Mouse (Mus musculus) embryonic facial prominence, embryonic 14.5 days (tissue): Measurements from ENCODE around the gene Abhd2. TPM values are rescaled to one million over a fixed set of nuclear protein-coding genes. Genes with fewer than 3 reads are reported as not detected.

Source experiments
- ATAC-seq: fragments of 200-750 bp; cut with Nextera tagmentation; 2 replicates; pipeline ENCODE4 v1.8.0; 2017; ENCODE audit warnings: low read depth, moderate number of reproducible peaks, moderate TSS enrichment
- DNase-seq: peaks from one replicate; pipeline ENCODE4 v3.0.0-alpha.2; 2015; ENCODE audit warnings: low spot score
- H3K27ac ChIP-seq: fragments of 300-500 bp; sonication (generic); replicated peaks from 2 replicates; pipeline ENCODE4 v1.5.1; 2014; ENCODE audit warnings: low read depth, mild to moderate bottlenecking, low read length, moderate library complexity
- H3K27me3 ChIP-seq: fragments of 300-500 bp; sonication (generic); replicated peaks from 2 replicates; pipeline ENCODE4 v1.6.1; 2014; ENCODE audit warnings: low read length; ENCODE audit not compliant: control insufficient read depth, insufficient read depth
- H3K36me3 ChIP-seq: fragments of 300-500 bp; sonication (generic); 2 replicates; pipeline ENCODE4 v1.6.1; 2014; ENCODE audit warnings: low read length, mixed read lengths; ENCODE audit not compliant: control insufficient read depth, insufficient read depth
- H3K4me1 ChIP-seq: fragments of 300-500 bp; sonication (generic); 2 replicates; pipeline ENCODE4 v1.6.1; 2014; ENCODE audit warnings: antibody characterized with exemption, low read length; ENCODE audit not compliant: control insufficient read depth, insufficient read depth
- H3K4me2 ChIP-seq: fragments of 300-500 bp; sonication (generic); 2 replicates; pipeline ENCODE4 v1.6.1; 2014; ENCODE audit warnings: low read depth, mild to moderate bottlenecking, low read length, moderate library complexity, mixed read lengths
- H3K4me3 ChIP-seq: fragments of 300-500 bp; sonication (generic); 2 replicates; pipeline ENCODE4 v1.5.1; 2014; ENCODE audit warnings: low read depth, mild to moderate bottlenecking, low read length
- H3K9ac ChIP-seq: fragments of 300-500 bp; sonication (generic); 2 replicates; pipeline ENCODE4 v1.6.1; 2014; ENCODE audit warnings: low read depth, mild to moderate bottlenecking, low read length, moderate library complexity, mixed read lengths
- H3K9me3 ChIP-seq: fragments of 300-500 bp; sonication (generic); 2 replicates; pipeline ENCODE4 v1.6.1; 2016; ENCODE audit warnings: low read length; ENCODE audit not compliant: control insufficient read depth
- WGBS: fragments of 180-500 bp; shearing (Covaris S2); extraction: QIAGEN DNeasy Blood & Tissue Kit; methylation state at CpG from one replicate; pipeline ENCODE4 v1.1.7; 2014; 5-methylcytosine and 5-hydroxymethylcytosine counted together
- polyA plus RNA-seq: library from polyadenylated mRNA; unstranded; fragments of >200 nt; fragmentation: Nextera tagmentation; extraction: Ambion mirVana; gene quantifications from 2 replicates; pipeline ENCODE4 v1.2.1, GENCODE M21; 2014

Gene Abhd2
- polyA plus RNA-seq, 1 experiment from 2014 or later = 14.5 TPM

- Histone ChIP-seq H3K9ac (no peak overlapping the region), H3K4me1 (no peaks in the 10 kb centered on the region), H3K9me3 (no peaks in the 10 kb centered on the region), H3K27ac (no peak overlapping the region), H3K36me3 (peaks cover 11% of the 10 kb centered on the region), H3K4me2 (no peak overlapping the region), H3K27me3 (no peaks in the 10 kb centered on the region), H3K4me3 (no peak overlapping the region)
- WGBS = 86% methylated on average over 8 of the region's 8 CpGs
- ATAC-seq = no peak
- DNase-seq = no peak
Measured at GRCm38 (mm10) chr7:79336362-79336910, 63.4 kb downstream of the Abhd2 start.

GRCm38 (mm10) chr7:79345902-79346301, 72.9 kb downstream of the Abhd2 start:
- H3K27me3 ChIP-seq = no peaks in the 10 kb centered on the region
- H3K4me2 ChIP-seq = no peak overlapping the region
- WGBS = 57% methylated on average over 4 of the region's 4 CpGs
- H3K9me3 ChIP-seq = no peaks in the 10 kb centered on the region
- ATAC-seq (no peak), DNase-seq (peak; percentile 32)
- H3K36me3 ChIP-seq = peaks cover 34% of the 10 kb centered on the region
- H3K9ac ChIP-seq = no peak overlapping the region
- H3K27ac ChIP-seq = no peak overlapping the region
- H3K4me1 ChIP-seq = no peaks in the 10 kb centered on the region
- no peak overlapping the region for H3K4me3 ChIP-seq

DNA sequence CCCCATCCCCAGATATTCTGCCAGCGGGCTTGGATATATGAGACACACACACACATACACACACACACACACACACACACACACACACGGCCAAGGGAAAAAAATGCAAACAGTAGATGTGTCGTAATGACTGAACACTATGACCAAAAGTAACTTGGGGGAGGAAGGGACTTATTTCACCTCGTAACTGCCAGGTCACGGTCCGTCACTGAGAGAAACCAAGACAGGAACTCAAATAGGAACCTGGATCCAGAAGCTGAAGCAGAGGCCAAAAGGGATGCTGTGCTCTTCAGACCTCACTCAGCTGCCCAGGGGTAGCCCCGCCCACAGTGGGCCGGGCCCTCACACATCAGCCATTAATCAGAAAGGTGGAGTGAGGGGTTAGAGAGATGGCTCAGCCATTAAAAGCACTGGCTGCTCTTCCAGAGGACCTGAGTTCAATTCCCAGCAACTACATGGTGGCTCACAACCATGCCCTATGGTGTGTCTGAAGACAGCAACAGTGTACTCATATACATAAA, 73.6 kb downstream of the Abhd2 start:
- Histone ChIP-seq H3K27ac (no peak overlapping the region), H3K4me1 (no peaks in the 10 kb centered on the region), H3K4me3 (no peak overlapping the region), H3K9ac (no peak overlapping the region), H3K36me3 (peaks cover 36% of the 10 kb centered on the region), H3K27me3 (no peaks in the 10 kb centered on the region), H3K4me2 (no peak overlapping the region), H3K9me3 (no peaks in the 10 kb centered on the region)
- 70% methylated on average over 8 of the region's 8 CpGs for WGBS
- no peak for ATAC-seq
- no peak for DNase-seq

- no peaks in the 10 kb centered on the region for H3K9me3 ChIP-seq
- 76% methylated on average over 13 of the region's 13 CpGs for WGBS
- no peak overlapping the region for H3K9ac ChIP-seq
- H3K4me2 ChIP-seq = no peak overlapping the region
- H3K4me3 ChIP-seq = no peak overlapping the region
- H3K27me3 ChIP-seq = no peaks in the 10 kb centered on the region
- peaks cover 37% of the 10 kb centered on the region for H3K36me3 ChIP-seq
- H3K27ac ChIP-seq = no peak overlapping the region
- no peaks in the 10 kb centered on the region for H3K4me1 ChIP-seq
- ATAC-seq = peak; percentile 30; the same call in 1 of the 2 replicates
- no peak for DNase-seq
Measured at GRCm38 (mm10) chr7:79347108-79347813, 74.3 kb downstream of the Abhd2 start.

GRCm38 (mm10) chr7:79348816-79349215, 75.8 kb downstream of the Abhd2 start:
- WGBS = 79% methylated on average over 8 of the region's 8 CpGs
- ATAC-seq = no peak
- peaks cover 46% of the 10 kb centered on the region for H3K36me3 ChIP-seq

DNA sequence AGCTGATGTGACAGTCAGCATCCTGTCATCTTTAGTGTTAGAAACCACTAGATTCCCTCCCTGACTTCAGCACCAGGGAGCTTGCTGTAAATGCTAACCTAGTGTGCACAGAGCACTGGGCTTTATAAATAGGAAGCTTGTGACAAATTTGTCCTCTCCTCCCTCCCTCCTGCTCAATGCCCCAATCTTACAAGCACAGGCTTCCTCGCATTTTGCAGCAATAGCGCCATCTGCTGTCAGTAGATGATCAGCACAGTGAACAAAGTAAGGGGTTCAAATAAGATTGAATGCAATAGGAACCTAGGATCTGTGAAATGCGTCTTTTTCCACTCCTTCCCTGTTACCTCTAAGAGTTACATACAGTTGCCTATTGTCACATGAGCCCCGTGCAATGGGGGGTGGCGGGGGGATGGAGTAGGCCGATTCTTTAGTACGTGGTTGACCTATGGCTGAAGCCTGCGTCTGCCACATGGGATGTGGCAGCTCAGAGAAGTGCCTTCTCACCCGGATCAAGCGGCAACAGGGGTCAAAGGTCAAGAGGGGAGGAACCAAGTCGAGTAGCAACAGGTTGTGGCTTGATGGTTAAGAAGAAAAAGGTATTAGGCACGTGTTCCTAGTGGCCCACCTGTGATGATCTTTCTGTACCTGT, 76.9 kb downstream of the Abhd2 start:
- Histone ChIP-seq H3K9me3 (no peaks in the 10 kb centered on the region), H3K36me3 (peaks cover 50% of the 10 kb centered on the region), H3K9ac (no peak overlapping the region), H3K27ac (no peak overlapping the region), H3K4me2 (no peak overlapping the region), H3K4me3 (no peak overlapping the region), H3K27me3 (no peaks in the 10 kb centered on the region), H3K4me1 (no peaks in the 10 kb centered on the region)
- ATAC-seq (peak; percentile 53; the same call in 1 of the 2 replicates), DNase-seq (peak; percentile 88)
- 32% methylated on average over 12 of the region's 12 CpGs for WGBS

More at GRCm38 (mm10) chr7:79348816-79349215, 75.8 kb downstream of the Abhd2 start:
- Histone ChIP-seq H3K9ac (no peak overlapping the region), H3K9me3 (no peaks in the 10 kb centered on the region), H3K4me1 (no peaks in the 10 kb centered on the region), H3K27me3 (no peaks in the 10 kb centered on the region), H3K4me2 (no peak overlapping the region), H3K4me3 (no peak overlapping the region), H3K27ac (no peak overlapping the region)
- no peak for DNase-seq

GRCm38 (mm10) chr7:79358350-79359182, 85.6 kb downstream of the Abhd2 start:
- Histone ChIP-seq H3K27me3 (no peaks in the 10 kb centered on the region), H3K4me1 (no peaks in the 10 kb centered on the region), H3K9me3 (no peaks in the 10 kb centered on the region), H3K4me3 (no peak overlapping the region), H3K27ac (no peak overlapping the region), H3K4me2 (no peak overlapping the region), H3K9ac (no peak overlapping the region), H3K36me3 (peaks cover 57% of the 10 kb centered on the region)
- no peak; the same call in 1 of the 2 replicates for ATAC-seq
- WGBS = 76% methylated on average over 15 of the region's 15 CpGs
- no peak for DNase-seq

DNA sequence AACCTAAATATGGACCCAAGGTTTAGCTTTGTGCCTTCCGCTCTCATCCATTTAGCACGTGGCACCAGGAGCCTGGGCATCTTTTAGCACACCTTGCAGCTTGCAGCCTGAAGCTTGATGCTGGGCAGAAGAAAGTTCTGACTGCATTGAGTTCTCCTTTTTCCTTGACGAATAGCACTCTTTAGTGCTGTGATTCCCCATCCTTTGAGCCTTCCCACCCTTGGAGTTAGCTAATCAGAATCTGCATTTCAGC, 86.1 kb downstream of the Abhd2 start:
- DNase-seq (no peak), ATAC-seq (no peak)
- no peak overlapping the region for H3K9ac ChIP-seq
- H3K36me3 ChIP-seq = peaks cover 55% of the 10 kb centered on the region
- H3K27ac ChIP-seq = no peak overlapping the region
- no peaks in the 10 kb centered on the region for H3K27me3 ChIP-seq
- H3K4me3 ChIP-seq = no peak overlapping the region
- no peaks in the 10 kb centered on the region for H3K9me3 ChIP-seq
- WGBS = 89% methylated on average over 3 of the region's 3 CpGs
- H3K4me1 ChIP-seq = no peaks in the 10 kb centered on the region
- H3K4me2 ChIP-seq = no peak overlapping the region
